Comparison of ENCODE assay signal across 11 mouse cellular contexts in genomic region chr11:19993753-19994152, GRCm38 (mm10).
DNase-seq lines count a peak whose midpoint lies in the region; ATAC-seq lines count a peak whose summit lies in the region.
"Had no signal": no experiment of that assay in that cellular context is flagged by ENCODE, and none has a peak within 500 bp of the region (broad histone marks: within the 10 kb centered on the region; RNA-seq: fewer than 3 reads in every experiment).

No protein-coding gene starts in this region.

- intact Hi-C loops in heart, postnatal 25 days (cut with DNase I) = loop anchor here (2.0 kb wide), 1 partner anchor 17 kb away; no protein-coding TSS in a partner anchor

- no peaks in the 10 kb centered on the region for H3K9me3 ChIP-seq in heart, embryonic 14.5 days (ENCODE audit: control insufficient read depth, low read length)
- no peaks in the 10 kb centered on the region for H3K9me3 ChIP-seq in liver, embryonic 15.5 days (replicated peaks)
- H3K9me3 ChIP-seq: hindbrain, embryonic 15.5 days had no signal

- peaks cover 8 to 35% of the 10 kb centered on the region in 2 experiments for H3K4me1 ChIP-seq in heart, embryonic 14.5 days (ENCODE audit: control insufficient read depth in 2 of 2, insufficient read depth in 2 of 2, low read length in 2 of 2)
- peaks cover 66% of the 10 kb centered on the region for H3K4me1 ChIP-seq in liver, embryonic 15.5 days (replicated peaks)

- H3K27me3 ChIP-seq in heart, embryonic 14.5 days (ENCODE audit: control insufficient read depth, insufficient read depth, low read length) = no peaks in the 10 kb centered on the region
- no peaks in the 10 kb centered on the region for H3K27me3 ChIP-seq in liver, embryonic 15.5 days
- H3K27me3 ChIP-seq: hindbrain, embryonic 15.5 days had no signal

- no peak overlapping the region for H3K4me2 ChIP-seq in heart, embryonic 14.5 days (ENCODE audit: low read length)
- no peak overlapping the region; the same call in 1 of the 2 replicates for H3K4me2 ChIP-seq in liver, embryonic 15.5 days
- H3K4me2 ChIP-seq: hindbrain, embryonic 15.5 days had no signal

- H3K36me3 ChIP-seq in heart, embryonic 14.5 days (ENCODE audit: control insufficient read depth, insufficient read depth, low read length) = 0 out of 2 replicates have a peak, but pooled peaks cover 2% of the 10 kb centered on the region
- 0 out of 2 replicates have a peak, but pooled peaks cover under 1% of the 10 kb centered on the region for H3K36me3 ChIP-seq in liver, embryonic 15.5 days (replicated peaks)
- H3K36me3 ChIP-seq: hindbrain, embryonic 15.5 days had no signal

- no peak overlapping the region for H3K27ac ChIP-seq in heart, embryonic 14.5 days (replicated peaks in 1 of 2; ENCODE audit: control insufficient read depth in 1 of 2, insufficient read depth in 1 of 2, low read depth in 2 of 2, low read length in 2 of 2)
- peak overlapping the region; percentile 61 for H3K27ac ChIP-seq in liver, embryonic 15.5 days (replicated peaks)
- H3K27ac ChIP-seq: hindbrain, embryonic 15.5 days had no signal

- no peak for DNase-seq in heart, postnatal 25 days (ENCODE audit: low spot score)
- no peak for DNase-seq in lung, postnatal 14 days
- no peak for DNase-seq in T-cell, adult 2 months (ENCODE audit: low spot score)
- no peak for DNase-seq in adrenal gland, postnatal 10 days
- DNase-seq: cerebellum, postnatal 14 days; midbrain, embryonic 14.5 days had no signal

- no peak overlapping the region for H3K4me3 ChIP-seq in heart, embryonic 14.5 days (ENCODE audit: control insufficient read depth in 1 of 2, insufficient read depth in 1 of 2, low read depth in 1 of 2, low read length in 2 of 2)
- H3K4me3 ChIP-seq in liver, embryonic 15.5 days (replicated peaks) = no peak overlapping the region
- H3K4me3 ChIP-seq: hindbrain, embryonic 15.5 days had no signal

- H3K9ac ChIP-seq in heart, embryonic 14.5 days (ENCODE audit: low read length) = no peak overlapping the region
- H3K9ac ChIP-seq in liver, embryonic 15.5 days = no peak overlapping the region
- H3K9ac ChIP-seq: hindbrain, embryonic 15.5 days had no signal

- peak; percentile 37; the same call in 1 of the 2 replicates for ATAC-seq in heart, embryonic 14.5 days (ENCODE audit: insufficient number of reproducible peaks, insufficient read depth, low FRiP score, low read depth)
- peak; percentile 33 for ATAC-seq in CD4-positive, CD25-positive, alpha-beta regulatory T cell, adult 4 months
- peak; percentile 55 for ATAC-seq in granulocyte monocyte progenitor cell, adult 5-6 weeks (replicated peaks; ENCODE audit: poor library complexity, severe bottlenecking)
- peak; percentile 68 for ATAC-seq in liver, embryonic 15.5 days (ENCODE audit: insufficient read depth)

- WGBS in heart, embryonic 14.5 days = 9% methylated on average over 1 of the region's 1 CpGs
- 0% methylated on average over 1 of the region's 1 CpGs for WGBS in liver, embryonic 15.5 days (ENCODE audit: insufficient replicate concordance)
